Mouse (Mus musculus) liver, embryonic 16.5 days (tissue): ENCODE results near the gene Ccl22. TPM values are rescaled to one million over a fixed set of nuclear protein-coding genes. Genes with fewer than 3 reads are reported as not detected.

ENCODE experiments used
- ATAC-seq: fragments of 200-750 bp; cut with Nextera tagmentation; 2 replicates; pipeline ENCODE4 v1.8.0; 2017; ENCODE audit warnings: low read depth, mild to moderate bottlenecking, moderate number of reproducible peaks, moderate library complexity
- H3K27ac ChIP-seq: fragments of 300-500 bp; sonication (generic); 2 replicates; pipeline ENCODE4 v1.5.1; 2014; ENCODE audit warnings: mild to moderate bottlenecking, low read length
- H3K27me3 ChIP-seq: fragments of 300-500 bp; sonication (generic); 2 replicates; pipeline ENCODE4 v1.6.1; 2014; ENCODE audit warnings: low read depth, low read length, mixed read lengths; ENCODE audit not compliant: control insufficient read depth, insufficient read depth
- H3K36me3 ChIP-seq: fragments of 300-500 bp; sonication (generic); 2 replicates; pipeline ENCODE4 v1.6.1; 2014; ENCODE audit warnings: mild to moderate bottlenecking; ENCODE audit not compliant: control insufficient read depth, insufficient read depth
- H3K4me1 ChIP-seq: fragments of 300-500 bp; sonication (generic); 2 replicates; pipeline ENCODE4 v1.6.1; 2014; ENCODE audit warnings: low read depth, low read length, mixed read lengths; ENCODE audit not compliant: control insufficient read depth
- H3K4me2 ChIP-seq: fragments of 300-500 bp; sonication (generic); 2 replicates; pipeline ENCODE4 v1.6.1; 2014; ENCODE audit warnings: low read depth, low read length, mixed read lengths
- H3K4me3 ChIP-seq: fragments of 300-500 bp; sonication (generic); 2 replicates; pipeline ENCODE4 v1.5.1; 2014; ENCODE audit warnings: low read depth, mild to moderate bottlenecking, low read length
- H3K9ac ChIP-seq: fragments of 300-500 bp; sonication (generic); 2 replicates; pipeline ENCODE4 v1.6.1; 2014; ENCODE audit warnings: low read depth, low read length
- H3K9me3 ChIP-seq: fragments of 300-500 bp; sonication (generic); replicated peaks from 2 replicates; pipeline ENCODE4 v1.6.1; 2016; ENCODE audit warnings: low read length; ENCODE audit not compliant: control insufficient read depth
- WGBS: fragments of 180-500 bp; shearing (Covaris S2); extraction: QIAGEN DNeasy Blood & Tissue Kit; methylation state at CpG from one replicate; pipeline ENCODE4 v1.1.7; 2014; ENCODE audit not compliant: insufficient replicate concordance; 5-methylcytosine and 5-hydroxymethylcytosine counted together
- polyA plus RNA-seq: library from polyadenylated mRNA; unstranded; fragments of >200 nt; fragmentation: Nextera tagmentation; extraction: Ambion mirVana; gene quantifications from 2 replicates; pipeline ENCODE4 v1.2.1, GENCODE M21; 2015

Gene Ccl22
- polyA plus RNA-seq, 1 experiment from 2014 or later = 0.27 TPM

DNA sequence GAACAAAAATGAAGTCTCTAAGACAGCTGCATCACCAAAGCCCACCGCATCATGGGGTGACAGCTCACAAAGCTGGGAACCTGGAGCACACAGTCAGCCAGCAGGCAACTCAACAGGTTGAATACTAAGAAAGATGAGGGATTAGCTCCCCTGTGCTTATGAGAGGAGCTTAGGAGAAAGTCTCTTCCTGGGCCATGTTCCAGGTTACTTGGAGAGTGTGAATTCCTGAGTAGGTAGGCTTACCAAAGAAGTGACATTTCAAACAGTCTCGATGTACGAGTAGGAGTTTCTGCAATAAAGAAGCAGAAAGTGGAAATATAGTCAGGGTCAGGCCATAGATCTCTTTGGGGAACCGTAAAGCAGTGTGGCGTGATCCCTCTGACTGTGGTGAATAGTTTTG is 906 bp upstream of the Ccl22 start:
- Histone ChIP-seq H3K27ac (no peak overlapping the region), H3K27me3 (no peaks in the 10 kb centered on the region), H3K4me1 (peaks cover 6% of the 10 kb centered on the region), H3K9me3 (no peaks in the 10 kb centered on the region), H3K9ac (no peak overlapping the region), H3K4me3 (no peak overlapping the region), H3K4me2 (no peak overlapping the region), H3K36me3 (no peaks in the 10 kb centered on the region)
- no peak for ATAC-seq
- 76% methylated on average over 5 of the region's 5 CpGs for WGBS

DNA sequence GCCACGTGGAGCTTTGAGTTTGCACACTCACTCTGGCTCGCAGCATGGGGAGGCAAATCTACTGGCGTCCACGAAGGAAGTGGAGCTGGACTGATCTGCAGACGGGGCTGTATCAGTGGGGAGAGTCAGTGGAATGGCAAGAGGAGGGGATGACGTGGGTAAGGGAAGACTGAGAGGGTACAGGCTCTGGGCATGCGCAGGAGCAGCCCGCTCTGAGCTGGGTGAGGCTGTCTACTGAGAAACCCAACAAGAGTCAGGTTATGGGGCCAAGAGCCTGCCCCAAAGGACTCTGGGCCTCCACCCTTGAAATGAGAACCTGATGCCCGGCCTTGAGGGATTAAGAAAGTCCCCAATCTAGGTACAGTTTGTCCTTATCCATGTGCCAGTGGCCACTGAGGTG is 418 bp upstream of the Ccl22 start:
- Histone ChIP-seq H3K27me3 (no peaks in the 10 kb centered on the region), H3K4me2 (no peak overlapping the region), H3K36me3 (no peaks in the 10 kb centered on the region), H3K4me1 (peaks cover 6% of the 10 kb centered on the region), H3K27ac (no peak overlapping the region), H3K9ac (no peak overlapping the region), H3K9me3 (no peaks in the 10 kb centered on the region), H3K4me3 (no peak overlapping the region)
- 67% methylated on average over 9 of the region's 9 CpGs for WGBS
- ATAC-seq = no peak

DNA sequence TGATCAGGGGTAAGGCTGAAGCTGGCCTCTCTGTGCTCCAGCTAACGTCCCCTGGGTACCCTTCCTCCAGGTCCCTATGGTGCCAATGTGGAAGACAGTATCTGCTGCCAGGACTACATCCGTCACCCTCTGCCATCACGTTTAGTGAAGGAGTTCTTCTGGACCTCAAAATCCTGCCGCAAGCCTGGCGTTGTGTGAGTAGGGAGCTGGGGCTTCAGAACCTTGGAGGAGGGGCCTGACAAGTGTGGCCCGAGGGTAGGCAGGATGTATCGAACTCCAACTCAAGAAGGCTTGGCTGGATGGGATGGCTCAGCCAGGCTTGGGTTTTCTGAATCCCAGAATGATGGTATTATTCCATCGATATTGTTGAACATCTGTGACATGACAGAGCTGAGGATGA is 1.4 kb downstream of the Ccl22 start:
- ATAC-seq = no peak
- no peaks in the 10 kb centered on the region for H3K9me3 ChIP-seq
- H3K9ac ChIP-seq = no peak overlapping the region
- peaks cover 6% of the 10 kb centered on the region for H3K4me1 ChIP-seq
- WGBS = 67% methylated on average over 8 of the region's 8 CpGs
- H3K4me3 ChIP-seq = no peak overlapping the region
- H3K27me3 ChIP-seq = no peaks in the 10 kb centered on the region
- no peak overlapping the region for H3K4me2 ChIP-seq
- H3K27ac ChIP-seq = no peak overlapping the region
- H3K36me3 ChIP-seq = no peaks in the 10 kb centered on the region

DNA sequence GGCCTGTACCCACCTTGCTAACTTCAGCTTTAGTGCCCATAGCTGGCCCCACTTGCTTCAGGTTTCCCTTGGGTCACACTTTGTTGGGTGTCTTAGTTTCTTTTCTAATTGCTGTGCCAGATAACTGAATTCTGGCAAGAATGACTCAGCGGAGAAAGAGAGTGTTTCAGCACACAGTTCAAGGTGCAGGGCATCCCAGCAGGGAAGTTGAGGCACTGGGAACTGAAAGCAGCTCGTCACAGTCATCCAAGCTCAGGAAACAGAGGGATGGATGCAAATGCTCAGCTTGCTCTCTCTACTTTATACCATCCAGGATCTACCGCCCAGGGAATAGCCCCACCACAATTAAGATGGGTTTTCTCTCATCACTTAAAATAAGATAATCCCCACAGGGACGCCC is 3.0 kb downstream of the Ccl22 start:
- 60% methylated on average over 4 of the region's 4 CpGs for WGBS
- Histone ChIP-seq H3K36me3 (no peaks in the 10 kb centered on the region), H3K9ac (no peak overlapping the region), H3K27me3 (no peaks in the 10 kb centered on the region), H3K9me3 (no peaks in the 10 kb centered on the region), H3K4me1 (peaks cover 6% of the 10 kb centered on the region), H3K4me3 (no peak overlapping the region), H3K27ac (no peak overlapping the region), H3K4me2 (no peak overlapping the region)
- no peak for ATAC-seq

DNA sequence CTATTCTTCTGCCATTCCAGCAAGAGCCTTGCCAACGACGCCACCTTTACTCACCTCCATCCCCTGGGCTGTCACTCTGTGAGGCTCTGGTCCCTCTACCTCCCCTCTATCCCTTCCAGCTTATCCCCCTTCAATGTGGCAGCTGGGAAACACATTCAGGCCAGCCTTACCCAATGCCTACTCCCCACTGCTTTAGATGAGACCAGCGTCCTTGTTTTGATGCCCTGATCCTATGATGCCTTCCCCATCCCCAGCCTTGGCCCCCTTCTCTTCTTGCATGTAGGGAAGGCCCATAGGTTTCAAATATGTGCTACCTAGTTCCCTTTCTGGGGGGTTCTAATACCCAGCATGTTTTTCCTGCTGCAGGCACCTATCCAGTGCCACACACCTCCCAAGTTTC is 4.6 kb downstream of the Ccl22 start:
- H3K4me3 ChIP-seq = no peak overlapping the region
- H3K4me1 ChIP-seq = peaks cover 6% of the 10 kb centered on the region
- no peak overlapping the region for H3K9ac ChIP-seq
- no peaks in the 10 kb centered on the region for H3K27me3 ChIP-seq
- no peaks in the 10 kb centered on the region for H3K9me3 ChIP-seq
- ATAC-seq = no peak
- no peaks in the 10 kb centered on the region for H3K36me3 ChIP-seq
- H3K27ac ChIP-seq = no peak overlapping the region
- no peak overlapping the region for H3K4me2 ChIP-seq
- 84% methylated on average over 3 of the region's 3 CpGs for WGBS

GRCm38 (mm10) chr8:94751023-94751849 is 5.8 kb downstream of the Ccl22 start:
- no peak overlapping the region for H3K4me3 ChIP-seq
- 57% methylated on average over 10 of the region's 10 CpGs for WGBS
- ATAC-seq = no peak
- H3K36me3 ChIP-seq = no peaks in the 10 kb centered on the region
- no peaks in the 10 kb centered on the region; the same call in 1 of the 2 replicates for H3K27me3 ChIP-seq
- no peaks in the 10 kb centered on the region for H3K9me3 ChIP-seq
- H3K27ac ChIP-seq = no peak overlapping the region
- no peak overlapping the region for H3K4me2 ChIP-seq
- H3K9ac ChIP-seq = no peak overlapping the region
- peaks cover 6% of the 10 kb centered on the region for H3K4me1 ChIP-seq

- H3K4me2 ChIP-seq = no peak overlapping the region
- H3K27me3 ChIP-seq = no peaks in the 10 kb centered on the region; the same call in 1 of the 2 replicates
- WGBS = 59% methylated on average over 2 of the region's 2 CpGs
- H3K9me3 ChIP-seq = no peaks in the 10 kb centered on the region
- no peak overlapping the region for H3K27ac ChIP-seq
- H3K36me3 ChIP-seq = no peaks in the 10 kb centered on the region
- no peak for ATAC-seq
- no peaks in the 10 kb centered on the region for H3K4me1 ChIP-seq
- no peak overlapping the region for H3K4me3 ChIP-seq
- H3K9ac ChIP-seq = no peak overlapping the region
Observed at GRCm38 (mm10) chr8:94754006-94754405, 8.6 kb downstream of the Ccl22 start.

- H3K9me3 ChIP-seq = no peaks in the 10 kb centered on the region
- no peaks in the 10 kb centered on the region; the same call in 1 of the 2 replicates for H3K27me3 ChIP-seq
- no peak overlapping the region for H3K4me3 ChIP-seq
- H3K36me3 ChIP-seq = no peaks in the 10 kb centered on the region
- H3K27ac ChIP-seq = no peak overlapping the region
- no peak for ATAC-seq
- H3K9ac ChIP-seq = no peak overlapping the region
- H3K4me1 ChIP-seq = no peaks in the 10 kb centered on the region
- WGBS = 67% methylated on average over 2 of the region's 2 CpGs
- no peak overlapping the region for H3K4me2 ChIP-seq
Observed at GRCm38 (mm10) chr8:94754486-94754885, 9.1 kb downstream of the Ccl22 start.

DNA sequence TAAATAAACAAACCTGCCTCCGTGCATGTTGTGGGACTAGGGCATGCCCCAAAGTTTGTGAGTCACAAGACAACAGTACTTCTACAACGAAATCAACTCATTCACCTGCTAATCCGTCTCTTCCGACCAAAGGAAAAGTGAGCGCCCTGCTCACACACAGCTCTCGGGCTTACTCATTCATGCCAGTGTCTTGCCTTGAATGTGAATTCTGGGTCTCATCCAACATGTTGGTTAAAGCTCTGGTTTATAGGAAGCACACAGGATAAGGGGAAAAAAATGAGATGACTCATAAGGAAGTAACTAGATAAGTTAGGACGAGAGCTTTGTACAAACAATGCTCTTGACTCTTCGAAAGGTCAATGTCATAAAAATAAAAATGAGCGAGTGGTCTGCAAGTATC is 21.6 kb downstream of the Ccl22 start:
- H3K4me1 ChIP-seq = peaks cover 10% of the 10 kb centered on the region
- H3K9me3 ChIP-seq = no peaks in the 10 kb centered on the region
- H3K36me3 ChIP-seq = no peaks in the 10 kb centered on the region
- WGBS = 62% methylated on average over 9 of the region's 9 CpGs
- no peak overlapping the region for H3K27ac ChIP-seq
- H3K4me3 ChIP-seq = no peak overlapping the region
- peaks cover 25% of the 10 kb centered on the region for H3K27me3 ChIP-seq
- ATAC-seq = no peak
- no peak overlapping the region for H3K9ac ChIP-seq
- no peak overlapping the region for H3K4me2 ChIP-seq
